Mouse (Mus musculus): ENCODE measurements around the gene Sva. TPM values are rescaled to one million over a fixed set of nuclear protein-coding genes. Genes with fewer than 3 reads are reported as not detected.

Sva gene
- not detected in 2 replicates for polyA plus RNA-seq (2015; fragmentation: Nextera tagmentation; extraction: Ambion mirVana)

GRCm38 (mm10) chr6:42038094-42038493 is at the start of gene Sva:
Gene Sva (plus strand): TSS chr6:42038394.
- no peak for ATAC-seq
- no peak within 1 kb of the TSS for H3K4me3 ChIP-seq
- no peak within 1 kb of the TSS for H3K9ac ChIP-seq
- no peak within 1 kb of the TSS for H3K4me2 ChIP-seq
- H3K4me1 ChIP-seq = no peaks in the 10 kb centered on the region
- no peaks in the 10 kb centered on the region for H3K9me3 ChIP-seq (replicated peaks)
- H3K27me3 ChIP-seq = no peaks in the 10 kb centered on the region
- H3K36me3 ChIP-seq (ENCODE audit: poor library complexity, severe bottlenecking) = no peaks in the 10 kb centered on the region
- no peak within 1 kb of the TSS for H3K27ac ChIP-seq

Other genes with a start within 250 kb of the Sva start
- not detected in 2 replicates for gene Pip, start 190.9 kb upstream of the Sva start, polyA plus RNA-seq (2015; fragmentation: Nextera tagmentation; extraction: Ambion mirVana)
- gene Sval2, start 185.4 kb upstream of the Sva start, polyA plus RNA-seq (2015; fragmentation: Nextera tagmentation; extraction: Ambion mirVana) = not detected in 2 replicates
- not detected in 2 replicates for gene Sval1, start 86.8 kb upstream of the Sva start, polyA plus RNA-seq (2015; fragmentation: Nextera tagmentation; extraction: Ambion mirVana)
- gene Sval3, start 70.3 kb upstream of the Sva start, polyA plus RNA-seq (2015; fragmentation: Nextera tagmentation; extraction: Ambion mirVana) = not detected in 2 replicates
- not detected in 2 replicates for gene Tas2r139, start 102.5 kb downstream of the Sva start, polyA plus RNA-seq (2015; fragmentation: Nextera tagmentation; extraction: Ambion mirVana)
- gene Tas2r144, start 176.9 kb downstream of the Sva start, polyA plus RNA-seq (2015; fragmentation: Nextera tagmentation; extraction: Ambion mirVana) = not detected in 2 replicates
- gene Gstk1, start 207.5 kb downstream of the Sva start, polyA plus RNA-seq (2015; fragmentation: Nextera tagmentation; extraction: Ambion mirVana) = 13.2 and 14.8 TPM in 2 replicates
- 0.19 TPM in 1 of 2 replicates, not detected in the other for gene Tmem139, start 223.6 kb downstream of the Sva start, polyA plus RNA-seq (2015; fragmentation: Nextera tagmentation; extraction: Ambion mirVana)
- 62.7 and 73.9 TPM in 2 replicates for gene Casp2, start 226.6 kb downstream of the Sva start, polyA plus RNA-seq (2015; fragmentation: Nextera tagmentation; extraction: Ambion mirVana)
- 1.3 and 2.0 TPM in 2 replicates for gene Clcn1, start 248.3 kb downstream of the Sva start, polyA plus RNA-seq (2015; fragmentation: Nextera tagmentation; extraction: Ambion mirVana)